Comparison of ENCODE assay signal across 8 mouse cellular contexts in genomic region chr14:55161098-55161634, GRCm38 (mm10). TPM values are rescaled to one million over a fixed set of nuclear protein-coding genes. Genes with fewer than 3 reads are reported as not detected.
DNase-seq lines count a peak whose midpoint lies in the region; ATAC-seq lines count a peak whose summit lies in the region.

No protein-coding gene starts in this region.

- H3K4me1 ChIP-seq in forebrain, embryonic 10.5 days: peaks cover 14% of the 10 kb centered on the region
- peaks cover 7% of the 10 kb centered on the region for H3K4me1 ChIP-seq in heart, embryonic 15.5 days (replicated peaks)
- peaks cover 4% of the 10 kb centered on the region; the same call in 1 of the 2 replicates for H3K4me1 ChIP-seq in liver, embryonic 13.5 days (replicated peaks)
- H3K4me1 ChIP-seq in neural tube, embryonic 11.5 days (ENCODE audit: control insufficient read depth, insufficient read depth, low read length): no peaks in the 10 kb centered on the region
- peaks cover 7% of the 10 kb centered on the region for H3K4me1 ChIP-seq in stomach, embryonic 16.5 days (ENCODE audit: control insufficient read depth, insufficient read depth, low read length)

- peak; percentile 88 for ATAC-seq in heart, embryonic 15.5 days (replicated peaks; ENCODE audit: insufficient number of reproducible peaks, insufficient read depth, low FRiP score, low read depth)
- ATAC-seq in liver, embryonic 13.5 days (ENCODE audit: low read depth): no peak
- ATAC-seq in neural tube, embryonic 11.5 days (ENCODE audit: insufficient read depth, low FRiP score, low TSS enrichment): peak; percentile 41; the same call in 1 of the 2 replicates
- ATAC-seq in stomach, embryonic 16.5 days (ENCODE audit: insufficient read depth, low FRiP score): peak; percentile 55; the same call in 1 of the 2 replicates

- peak overlapping the region; percentile 66 for H3K27ac ChIP-seq in forebrain, embryonic 10.5 days
- H3K27ac ChIP-seq in heart, embryonic 15.5 days: peak overlapping the region; percentile 9; the same call in 1 of the 2 replicates
- no peak overlapping the region for H3K27ac ChIP-seq in liver, embryonic 13.5 days
- no peak overlapping the region for H3K27ac ChIP-seq in neural tube, embryonic 11.5 days (ENCODE audit: low read depth, low read length)
- H3K27ac ChIP-seq in stomach, embryonic 16.5 days (ENCODE audit: low read length): no peak overlapping the region

- peak overlapping the region; percentile 37 for H3K4me3 ChIP-seq in forebrain, embryonic 10.5 days
- peak overlapping the region; percentile 21 for H3K4me3 ChIP-seq in heart, embryonic 15.5 days
- H3K4me3 ChIP-seq in liver, embryonic 13.5 days (replicated peaks): no peak overlapping the region
- H3K4me3 ChIP-seq in neural tube, embryonic 11.5 days (ENCODE audit: low read depth, low read length): no peak overlapping the region
- H3K4me3 ChIP-seq in stomach, embryonic 16.5 days (replicated peaks; ENCODE audit: low read length): peak overlapping the region; percentile 23

- H3K9ac ChIP-seq in heart, embryonic 15.5 days: no peak overlapping the region
- 0 out of 2 replicates have a peak overlapping the region, but pooled peaks have one; percentile 26 for H3K9ac ChIP-seq in liver, embryonic 13.5 days
- peak overlapping the region; percentile 38 for H3K9ac ChIP-seq in neural tube, embryonic 11.5 days (ENCODE audit: low read length)
- H3K9ac ChIP-seq in stomach, embryonic 16.5 days (ENCODE audit: low read length): peak overlapping the region; percentile 34

- no peaks in the 10 kb centered on the region for H3K36me3 ChIP-seq in forebrain, embryonic 10.5 days (replicated peaks)
- no peaks in the 10 kb centered on the region for H3K36me3 ChIP-seq in heart, embryonic 15.5 days
- no peaks in the 10 kb centered on the region for H3K36me3 ChIP-seq in liver, embryonic 13.5 days
- H3K36me3 ChIP-seq in neural tube, embryonic 11.5 days (ENCODE audit: control insufficient read depth, insufficient read depth, low read length): no peaks in the 10 kb centered on the region
- no peaks in the 10 kb centered on the region for H3K36me3 ChIP-seq in stomach, embryonic 16.5 days (ENCODE audit: control insufficient read depth, insufficient read depth, low read length)

- peak overlapping the region; percentile 55 for H3K4me2 ChIP-seq in heart, embryonic 15.5 days
- H3K4me2 ChIP-seq in liver, embryonic 13.5 days: peak overlapping the region; percentile 40
- H3K4me2 ChIP-seq in neural tube, embryonic 11.5 days (ENCODE audit: low read depth): peak overlapping the region; percentile 32; the same call in 1 of the 2 replicates
- peak overlapping the region; percentile 46 for H3K4me2 ChIP-seq in stomach, embryonic 16.5 days (ENCODE audit: low read depth, low read length)

- H3K27me3 ChIP-seq in forebrain, embryonic 10.5 days (ENCODE audit: poor library complexity, severe bottlenecking): no peaks in the 10 kb centered on the region
- no peaks in the 10 kb centered on the region for H3K27me3 ChIP-seq in heart, embryonic 15.5 days
- H3K27me3 ChIP-seq in liver, embryonic 13.5 days: 0 out of 2 replicates have a peak, but pooled peaks cover 2% of the 10 kb centered on the region
- H3K27me3 ChIP-seq in neural tube, embryonic 11.5 days (ENCODE audit: control insufficient read depth, insufficient read depth, low read length): no peaks in the 10 kb centered on the region
- no peaks in the 10 kb centered on the region for H3K27me3 ChIP-seq in stomach, embryonic 16.5 days (ENCODE audit: control insufficient read depth, insufficient read depth, low read length)

- no peaks in the 10 kb centered on the region for H3K9me3 ChIP-seq in forebrain, embryonic 10.5 days
- no peaks in the 10 kb centered on the region for H3K9me3 ChIP-seq in heart, embryonic 15.5 days (replicated peaks)
- no peaks in the 10 kb centered on the region for H3K9me3 ChIP-seq in liver, embryonic 13.5 days (replicated peaks)
- no peaks in the 10 kb centered on the region for H3K9me3 ChIP-seq in neural tube, embryonic 11.5 days (ENCODE audit: control insufficient read depth, low read length)
- no peaks in the 10 kb centered on the region for H3K9me3 ChIP-seq in stomach, embryonic 16.5 days (replicated peaks; ENCODE audit: control insufficient read depth, low read length)

- 33% methylated on average over 14 of the region's 14 CpGs for WGBS in forebrain, embryonic 10.5 days
- 26% methylated on average over 14 of the region's 14 CpGs for WGBS in heart, embryonic 15.5 days
- 27% methylated on average over 14 of the region's 14 CpGs for WGBS in liver, embryonic 13.5 days (ENCODE audit: insufficient replicate concordance)
- WGBS in neural tube, embryonic 11.5 days: 30% methylated on average over 14 of the region's 14 CpGs
- WGBS in stomach, embryonic 16.5 days: 26% methylated on average over 14 of the region's 14 CpGs

- DNase-seq in CD4-positive, CD25-positive, alpha-beta regulatory T cell, adult 2 months (ENCODE audit: low read depth, low spot score): peak; percentile 88
- DNase-seq in brain, embryonic 18.5 days (ENCODE audit: low read depth, low spot score): peak; percentile 16
- DNase-seq in forebrain, embryonic 10.5 days (ENCODE audit: extremely low spot score, low spot score): peak; percentile 72
- peak; percentile 79 for DNase-seq in kidney, postnatal 14 days
- peak; percentile 60 for DNase-seq in liver, embryonic 13.5 days
- peak; percentile 80 for DNase-seq in neural tube, embryonic 11.5 days (ENCODE audit: low spot score)

RNA-seq across cellular contexts. Expression of gene Jph4, which starts 44.4 kb away (rescaled TPM):
- polyA plus RNA-seq in forebrain, embryonic 10.5 days (2016; fragmentation: Nextera tagmentation; extraction: Ambion mirVana): 0.31 and 0.56 TPM in 2 replicates
- polyA plus RNA-seq in heart, embryonic 15.5 days (2015; fragmentation: Nextera tagmentation; extraction: Ambion mirVana): 0.24 and 0.55 TPM in 2 replicates
- polyA plus RNA-seq in liver, embryonic 13.5 days (2015; fragmentation: Nextera tagmentation; extraction: Ambion mirVana): 0.06 and 0.07 TPM in 2 replicates
- polyA plus RNA-seq in neural tube, embryonic 11.5 days (2014; fragmentation: Nextera tagmentation; extraction: Ambion mirVana): 3.8 and 4.4 TPM in 2 replicates
- polyA plus RNA-seq in stomach, embryonic 16.5 days (2015; fragmentation: Nextera tagmentation; extraction: Ambion mirVana): 1.1 and 1.2 TPM in 2 replicates

RNA-seq across cellular contexts. Expression of gene Ap1g2, which starts 54.8 kb away (rescaled TPM):
- 16.4 and 18.5 TPM in 2 replicates for polyA plus RNA-seq in forebrain, embryonic 10.5 days (2016; fragmentation: Nextera tagmentation; extraction: Ambion mirVana)
- 8.5 and 12.6 TPM in 2 replicates for polyA plus RNA-seq in heart, embryonic 15.5 days (2015; fragmentation: Nextera tagmentation; extraction: Ambion mirVana)
- 26.1 and 27.6 TPM in 2 replicates for polyA plus RNA-seq in liver, embryonic 13.5 days (2015; fragmentation: Nextera tagmentation; extraction: Ambion mirVana)
- polyA plus RNA-seq in neural tube, embryonic 11.5 days (2014; fragmentation: Nextera tagmentation; extraction: Ambion mirVana): 6.8 and 7.3 TPM in 2 replicates
- 46.2 and 54.8 TPM in 2 replicates for polyA plus RNA-seq in stomach, embryonic 16.5 days (2015; fragmentation: Nextera tagmentation; extraction: Ambion mirVana)

Comparison
In these comparisons a context has a peak if more than half of its experiments do, and no peak if none do; other contexts are left out.
1. DNase-seq: peak in every context shown above with its lines; median percentile 88 in CD4-positive, CD25-positive, alpha-beta regulatory T cell, adult 2 months; 80 in neural tube, embryonic 11.5 days; 79 in kidney, postnatal 14 days; 72 in forebrain, embryonic 10.5 days; 60 in liver, embryonic 13.5 days; 16 in brain, embryonic 18.5 days.
2. H3K27ac ChIP-seq: peak in forebrain, embryonic 10.5 days (single experiment) and heart, embryonic 15.5 days (single experiment); none in liver, embryonic 13.5 days (single experiment), neural tube, embryonic 11.5 days (single experiment) and stomach, embryonic 16.5 days (single experiment).
3. H3K4me3 ChIP-seq: peak in forebrain, embryonic 10.5 days (single experiment), heart, embryonic 15.5 days (single experiment) and stomach, embryonic 16.5 days (single experiment); none in liver, embryonic 13.5 days (single experiment) and neural tube, embryonic 11.5 days (single experiment).
4. Peak in every context shown above with its lines, with median percentiles within 50 percentile points of each other: H3K4me2 ChIP-seq.